Mouse (Mus musculus): ENCODE results near the gene Pgpep1l. TPM values are rescaled to one million over a fixed set of nuclear protein-coding genes. Genes with fewer than 3 reads are reported as not detected.
"Not testable (repeated sequence)": the region's sequence is repeated elsewhere in the genome, so short reads cannot be mapped to it uniquely, and the experiment has no call there.

Pgpep1l gene
- polyA plus RNA-seq, 1 experiment from 2014 or later: not detected

- Histone ChIP-seq H3K4me2 (ENCODE audit: low read depth, severe bottlenecking) (no peak overlapping the region), H3K27ac (replicated peaks; ENCODE audit: low read depth, low read length) (no peak overlapping the region), H3K27me3 (ENCODE audit: control insufficient read depth, insufficient read depth, low read length) (0 out of 2 replicates have a peak, but pooled peaks cover 2% of the 10 kb centered on the region), H3K9ac (ENCODE audit: low read length) (no peak overlapping the region), H3K36me3 (ENCODE audit: control insufficient read depth, insufficient read depth, low read length) (no peaks in the 10 kb centered on the region), H3K4me3 (ENCODE audit: low read depth, low read length) (no peak overlapping the region), H3K9me3 (ENCODE audit: control insufficient read depth, low read length) (no peaks in the 10 kb centered on the region), H3K4me1 (ENCODE audit: control insufficient read depth, insufficient read depth, low read length) (peaks cover 23% of the 10 kb centered on the region)
- 87% methylated on average over 7 of the region's 7 CpGs for WGBS
- ATAC-seq (ENCODE audit: insufficient number of reproducible peaks, low FRiP score, low TSS enrichment, low read depth) (no peak), DNase-seq (ENCODE audit: low spot score) (no peak)
Observed at GRCm38 (mm10) chr7:68279481-68279880, 15.4 kb upstream of the Pgpep1l start.

- DNase-seq (ENCODE audit: low spot score) (no peak), ATAC-seq (ENCODE audit: insufficient number of reproducible peaks, low FRiP score, low TSS enrichment, low read depth) (no peak)
- H3K4me1 ChIP-seq (ENCODE audit: control insufficient read depth, insufficient read depth, low read length): peaks cover 23% of the 10 kb centered on the region
- WGBS: 73% methylated on average over 6 of the region's 6 CpGs
- no peak overlapping the region for H3K27ac ChIP-seq (replicated peaks; ENCODE audit: low read depth, low read length)
- no peak overlapping the region for H3K4me2 ChIP-seq (ENCODE audit: low read depth, severe bottlenecking)
- H3K27me3 ChIP-seq (ENCODE audit: control insufficient read depth, insufficient read depth, low read length): 0 out of 2 replicates have a peak, but pooled peaks cover 2% of the 10 kb centered on the region
- no peaks in the 10 kb centered on the region for H3K36me3 ChIP-seq (ENCODE audit: control insufficient read depth, insufficient read depth, low read length)
- H3K9me3 ChIP-seq (ENCODE audit: control insufficient read depth, low read length): no peaks in the 10 kb centered on the region
- no peak overlapping the region for H3K4me3 ChIP-seq (ENCODE audit: low read depth, low read length)
- H3K9ac ChIP-seq (ENCODE audit: low read length): no peak overlapping the region
Observed at GRCm38 (mm10) chr7:68278908-68279307, 14.9 kb upstream of the Pgpep1l start.

GRCm38 (mm10) chr7:68278385-68278784 lies 14.4 kb upstream of the Pgpep1l start:
- Histone ChIP-seq H3K4me2 (ENCODE audit: low read depth, severe bottlenecking) (no peak overlapping the region), H3K9me3 (ENCODE audit: control insufficient read depth, low read length) (no peaks in the 10 kb centered on the region), H3K4me3 (ENCODE audit: low read depth, low read length) (no peak overlapping the region), H3K9ac (ENCODE audit: low read length) (no peak overlapping the region), H3K27me3 (ENCODE audit: control insufficient read depth, insufficient read depth, low read length) (0 out of 2 replicates have a peak, but pooled peaks cover 2% of the 10 kb centered on the region), H3K27ac (replicated peaks; ENCODE audit: low read depth, low read length) (peak overlapping the region; percentile 22; the same call in 1 of the 2 replicates), H3K4me1 (ENCODE audit: control insufficient read depth, insufficient read depth, low read length) (peaks cover 23% of the 10 kb centered on the region), H3K36me3 (ENCODE audit: control insufficient read depth, insufficient read depth, low read length) (no peaks in the 10 kb centered on the region)
- WGBS: 94% methylated on average over 6 of the region's 6 CpGs
- ATAC-seq (ENCODE audit: insufficient number of reproducible peaks, low FRiP score, low TSS enrichment, low read depth) (no peak), DNase-seq (ENCODE audit: low spot score) (no peak)

- ATAC-seq (ENCODE audit: insufficient number of reproducible peaks, low FRiP score, low TSS enrichment, low read depth) (no peak), DNase-seq (ENCODE audit: low spot score) (no peak)
- 0 out of 2 replicates have a peak, but pooled peaks cover 2% of the 10 kb centered on the region for H3K27me3 ChIP-seq (ENCODE audit: control insufficient read depth, insufficient read depth, low read length)
- H3K27ac ChIP-seq (replicated peaks; ENCODE audit: low read depth, low read length): peak overlapping the region; percentile 22; the same call in 1 of the 2 replicates
- 64% methylated on average over 4 of the region's 4 CpGs for WGBS
- H3K4me2 ChIP-seq (ENCODE audit: low read depth, severe bottlenecking): no peak overlapping the region
- H3K4me1 ChIP-seq (ENCODE audit: control insufficient read depth, insufficient read depth, low read length): peaks cover 23% of the 10 kb centered on the region
- H3K4me3 ChIP-seq (ENCODE audit: low read depth, low read length): no peak overlapping the region
- no peaks in the 10 kb centered on the region for H3K36me3 ChIP-seq (ENCODE audit: control insufficient read depth, insufficient read depth, low read length)
- H3K9ac ChIP-seq (ENCODE audit: low read length): no peak overlapping the region
- no peaks in the 10 kb centered on the region for H3K9me3 ChIP-seq (ENCODE audit: control insufficient read depth, low read length)
Observed at GRCm38 (mm10) chr7:68277897-68278270, 13.9 kb upstream of the Pgpep1l start.

DNA sequence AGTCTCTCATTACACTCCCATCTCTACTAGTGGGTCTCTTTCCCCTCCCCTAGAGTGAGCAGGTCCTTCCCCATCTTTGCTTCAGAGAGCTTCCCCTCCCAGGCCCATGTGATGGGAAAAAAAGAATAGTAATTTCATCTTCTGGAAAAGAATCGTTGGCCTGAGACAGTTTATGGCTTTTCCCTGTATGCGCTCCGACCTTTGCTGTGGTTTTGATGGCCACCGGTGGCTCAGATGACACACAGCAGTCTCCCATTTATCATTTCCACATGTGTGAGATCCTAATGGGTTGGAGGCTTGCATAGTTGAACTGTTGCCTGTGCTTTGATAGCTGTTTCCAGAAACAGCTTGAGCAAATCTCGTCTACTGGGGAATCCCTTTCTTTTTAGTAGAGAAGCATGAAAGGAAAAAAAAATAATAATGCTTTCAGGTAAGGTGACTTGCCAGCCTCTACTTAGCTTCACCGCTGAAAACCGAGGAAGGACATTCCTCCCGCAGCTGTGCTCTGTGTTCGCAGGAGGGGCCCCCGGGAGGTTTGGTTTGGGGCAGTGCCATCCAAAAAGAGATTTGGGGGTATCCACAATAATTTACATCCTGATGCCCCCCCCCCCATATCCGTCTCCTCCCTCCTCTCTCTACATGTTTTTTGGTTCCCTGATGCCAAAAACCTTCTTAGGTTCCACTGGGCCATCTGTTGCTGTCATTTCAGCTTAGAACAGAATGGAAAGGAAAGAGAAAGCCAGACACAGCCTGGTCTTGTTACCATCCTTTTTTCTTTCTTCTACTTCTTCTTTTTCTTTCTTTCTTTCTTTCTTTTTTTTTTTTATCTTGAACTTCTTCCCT lies 13.2 kb upstream of the Pgpep1l start:
- Histone ChIP-seq H3K27me3 (ENCODE audit: control insufficient read depth, insufficient read depth, low read length) (0 out of 2 replicates have a peak, but pooled peaks cover 2% of the 10 kb centered on the region), H3K36me3 (ENCODE audit: control insufficient read depth, insufficient read depth, low read length) (no peaks in the 10 kb centered on the region), H3K9ac (ENCODE audit: low read length) (no peak overlapping the region), H3K27ac (replicated peaks; ENCODE audit: low read depth, low read length) (no peak overlapping the region), H3K9me3 (ENCODE audit: control insufficient read depth, low read length) (no peaks in the 10 kb centered on the region), H3K4me2 (ENCODE audit: low read depth, severe bottlenecking) (no peak overlapping the region), H3K4me3 (ENCODE audit: low read depth, low read length) (no peak overlapping the region), H3K4me1 (ENCODE audit: control insufficient read depth, insufficient read depth, low read length) (peaks cover 23% of the 10 kb centered on the region)
- 15% methylated on average over 11 of the region's 11 CpGs for WGBS
- DNase-seq (ENCODE audit: low spot score) (peak; percentile 60), ATAC-seq (ENCODE audit: insufficient number of reproducible peaks, low FRiP score, low TSS enrichment, low read depth) (no peak)

DNA sequence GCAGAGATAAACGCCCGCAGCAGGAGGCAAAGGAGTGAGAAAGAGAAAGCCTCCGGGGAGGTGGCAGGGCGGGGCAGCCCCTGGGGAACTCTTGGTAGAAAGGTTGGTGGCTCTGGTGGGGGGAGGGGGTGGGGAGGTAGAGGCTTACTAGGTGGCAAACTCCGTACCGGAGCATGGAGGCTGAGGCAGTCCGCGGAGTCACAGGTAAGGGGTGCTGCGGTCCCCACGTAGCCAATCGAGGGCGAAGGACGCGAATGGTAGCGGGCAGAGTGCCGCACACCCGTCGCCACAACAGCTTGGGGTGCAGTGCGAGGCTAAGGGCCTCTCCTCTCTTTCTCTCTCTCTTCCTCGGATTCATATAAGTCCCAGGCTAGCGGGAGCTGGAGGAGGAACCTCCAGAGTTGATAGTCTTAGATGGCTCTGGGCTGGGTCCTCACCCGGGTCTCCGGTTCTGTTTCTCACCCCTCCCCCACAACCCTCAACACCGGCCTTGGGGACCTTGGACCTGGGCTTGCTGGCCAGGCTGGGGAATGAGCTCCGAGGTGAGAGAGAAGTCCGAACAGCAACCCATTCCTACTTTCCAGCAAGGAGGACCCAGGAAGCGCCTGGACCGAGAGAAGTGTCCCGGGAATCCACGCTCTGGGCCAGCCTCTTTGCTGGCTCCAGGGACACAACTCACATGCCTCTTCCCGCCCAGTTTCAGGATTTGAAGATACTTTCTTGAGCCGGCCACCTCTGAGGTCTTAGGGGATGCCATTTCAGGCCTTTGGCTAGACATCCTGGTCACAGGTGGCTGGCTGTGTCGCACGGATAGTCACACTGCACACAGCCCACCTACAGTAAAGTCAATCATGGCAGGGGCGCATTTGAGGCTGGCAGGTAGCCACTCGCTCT lies 12.1 kb upstream of the Pgpep1l start:
- WGBS: 2% methylated on average over 36 of the region's 36 CpGs
- peak overlapping the region; percentile 72 for H3K4me2 ChIP-seq (ENCODE audit: low read depth, severe bottlenecking)
- H3K36me3 ChIP-seq (ENCODE audit: control insufficient read depth, insufficient read depth, low read length): no peaks in the 10 kb centered on the region
- peak overlapping the region; percentile 28 for H3K4me3 ChIP-seq (ENCODE audit: low read depth, low read length)
- ATAC-seq (ENCODE audit: insufficient number of reproducible peaks, low FRiP score, low TSS enrichment, low read depth): no peak
- H3K9ac ChIP-seq (ENCODE audit: low read length): peak overlapping the region; percentile 41
- 0 out of 2 replicates have a peak, but pooled peaks cover 2% of the 10 kb centered on the region for H3K27me3 ChIP-seq (ENCODE audit: control insufficient read depth, insufficient read depth, low read length)
- H3K9me3 ChIP-seq (ENCODE audit: control insufficient read depth, low read length): no peaks in the 10 kb centered on the region
- H3K4me1 ChIP-seq (ENCODE audit: control insufficient read depth, insufficient read depth, low read length): peaks cover 23% of the 10 kb centered on the region
- H3K27ac ChIP-seq (replicated peaks; ENCODE audit: low read depth, low read length): no peak overlapping the region
- peak; percentile 53 for DNase-seq (ENCODE audit: low spot score)

- H3K27ac ChIP-seq (replicated peaks; ENCODE audit: low read depth, low read length); DNase-seq (ENCODE audit: low spot score); H3K36me3 ChIP-seq (ENCODE audit: control insufficient read depth, insufficient read depth, low read length); ATAC-seq (ENCODE audit: insufficient number of reproducible peaks, low FRiP score, low TSS enrichment, low read depth); H3K9me3 ChIP-seq (ENCODE audit: control insufficient read depth, low read length); H3K27me3 ChIP-seq (ENCODE audit: control insufficient read depth, insufficient read depth, low read length): not testable (repeated sequence)
- Histone ChIP-seq H3K9ac (ENCODE audit: low read length) (peak overlapping the region; percentile 41; the same call in 1 of the 2 replicates), H3K4me2 (ENCODE audit: low read depth, severe bottlenecking) (peak overlapping the region; percentile 72), H3K4me3 (ENCODE audit: low read depth, low read length) (peak overlapping the region; percentile 28), H3K4me1 (ENCODE audit: control insufficient read depth, insufficient read depth, low read length) (peaks cover 23% of the 10 kb centered on the region)
- WGBS: 47% methylated on average over 9 of the region's 9 CpGs
Observed at GRCm38 (mm10) chr7:68275445-68275837, 11.4 kb upstream of the Pgpep1l start.

DNA sequence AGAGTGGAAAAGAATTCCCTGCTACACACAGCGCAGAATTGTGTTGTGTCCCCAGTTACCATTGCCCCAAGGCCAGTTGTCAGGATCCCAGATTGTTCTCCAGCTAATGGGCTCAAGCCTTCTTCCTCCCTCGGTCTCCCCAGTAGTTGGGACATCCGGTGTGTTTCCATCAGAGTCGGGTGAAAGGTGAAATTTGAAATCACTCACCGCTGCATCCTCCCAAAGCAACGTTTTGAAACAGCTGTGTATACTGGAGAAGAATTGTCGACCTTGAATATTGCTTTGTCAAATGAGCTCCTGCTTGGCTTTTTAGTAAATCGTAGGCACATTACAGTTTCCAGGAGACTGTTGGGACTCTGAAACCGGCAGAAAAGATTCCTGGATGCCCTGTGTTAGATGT lies 10.9 kb upstream of the Pgpep1l start:
- no peak overlapping the region for H3K4me2 ChIP-seq (ENCODE audit: low read depth, severe bottlenecking)
- H3K27me3 ChIP-seq (ENCODE audit: control insufficient read depth, insufficient read depth, low read length): 0 out of 2 replicates have a peak, but pooled peaks cover 2% of the 10 kb centered on the region
- no peaks in the 10 kb centered on the region for H3K9me3 ChIP-seq (ENCODE audit: control insufficient read depth, low read length)
- H3K4me3 ChIP-seq (ENCODE audit: low read depth, low read length): no peak overlapping the region
- H3K27ac ChIP-seq (replicated peaks; ENCODE audit: low read depth, low read length): no peak overlapping the region
- no peaks in the 10 kb centered on the region for H3K36me3 ChIP-seq (ENCODE audit: control insufficient read depth, insufficient read depth, low read length)
- H3K4me1 ChIP-seq (ENCODE audit: control insufficient read depth, insufficient read depth, low read length): peaks cover 23% of the 10 kb centered on the region
- no peak overlapping the region for H3K9ac ChIP-seq (ENCODE audit: low read length)
- ATAC-seq (ENCODE audit: insufficient number of reproducible peaks, low FRiP score, low TSS enrichment, low read depth): no peak
- DNase-seq (ENCODE audit: low spot score): no peak
- WGBS: 64% methylated on average over 9 of the region's 9 CpGs
